Mouse (Mus musculus) intestine, embryonic 14.5 days (tissue): ENCODE measurements around the gene Vmn1r25. TPM values are rescaled to one million over a fixed set of nuclear protein-coding genes. Genes with fewer than 3 reads are reported as not detected.
"Not testable (repeated sequence)": the region's sequence is repeated elsewhere in the genome, so short reads cannot be mapped to it uniquely, and the experiment has no call there.

Experiments used
- ATAC-seq: fragments of 200-750 bp; cut with Nextera tagmentation; replicated peaks from 2 replicates; pipeline ENCODE4 v1.8.0; 2017; ENCODE audit warnings: low read depth, moderate number of reproducible peaks, moderate TSS enrichment, moderate library complexity; ENCODE audit not compliant: low FRiP score, low TSS enrichment
- DNase-seq: peaks from one replicate; pipeline ENCODE4 v3.0.0-alpha.2; 2018; ENCODE audit warnings: low spot score
- H3K27ac ChIP-seq: fragments of 300-500 bp; sonication (generic); 2 replicates; pipeline ENCODE4 v1.5.1; 2014; ENCODE audit warnings: low read depth, mild to moderate bottlenecking, control low read depth
- H3K27me3 ChIP-seq: fragments of 300-500 bp; sonication (generic); replicated peaks from 2 replicates; pipeline ENCODE4 v1.6.1; 2014; ENCODE audit warnings: low read length, control low read depth; ENCODE audit not compliant: control insufficient read depth, insufficient read depth
- H3K36me3 ChIP-seq: fragments of 300-500 bp; sonication (generic); 2 replicates; pipeline ENCODE4 v1.6.1; 2014; ENCODE audit warnings: low read length, control low read depth; ENCODE audit not compliant: control insufficient read depth, insufficient read depth
- H3K4me1 ChIP-seq: fragments of 300-500 bp; sonication (generic); replicated peaks from 2 replicates; pipeline ENCODE4 v1.6.1; 2014; ENCODE audit warnings: low read length, control low read depth, mixed read lengths; ENCODE audit not compliant: control insufficient read depth, insufficient read depth
- H3K4me2 ChIP-seq: fragments of 300-500 bp; sonication (generic); 2 replicates; pipeline ENCODE4 v1.6.1; 2014; ENCODE audit warnings: low read length
- H3K4me3 ChIP-seq: fragments of 300-500 bp; sonication (generic); 2 replicates; pipeline ENCODE4 v1.5.1; 2014; ENCODE audit warnings: low read depth, low read length, control low read depth, mixed read lengths
- H3K9ac ChIP-seq: fragments of 300-500 bp; sonication (generic); 2 replicates; pipeline ENCODE4 v1.6.1; 2014; ENCODE audit warnings: mild to moderate bottlenecking, low read length
- H3K9me3 ChIP-seq: fragments of 300-500 bp; sonication (generic); 2 replicates; pipeline ENCODE4 v1.6.1; 2016; ENCODE audit warnings: low read length, control low read depth; ENCODE audit not compliant: control insufficient read depth
- WGBS: fragments of 180-500 bp; shearing (Covaris S2); extraction: QIAGEN DNeasy Blood & Tissue Kit; methylation state at CpG from one replicate; pipeline ENCODE4 v1.1.7; 2014; 5-methylcytosine and 5-hydroxymethylcytosine counted together
- polyA plus RNA-seq: library from polyadenylated mRNA; unstranded; fragments of >200 nt; fragmentation: Nextera tagmentation; extraction: Ambion mirVana; gene quantifications from 2 replicates; pipeline ENCODE4 v1.2.1, GENCODE M21; 2014

The Vmn1r25 gene
- not detected in 2 replicates for polyA plus RNA-seq

DNA sequence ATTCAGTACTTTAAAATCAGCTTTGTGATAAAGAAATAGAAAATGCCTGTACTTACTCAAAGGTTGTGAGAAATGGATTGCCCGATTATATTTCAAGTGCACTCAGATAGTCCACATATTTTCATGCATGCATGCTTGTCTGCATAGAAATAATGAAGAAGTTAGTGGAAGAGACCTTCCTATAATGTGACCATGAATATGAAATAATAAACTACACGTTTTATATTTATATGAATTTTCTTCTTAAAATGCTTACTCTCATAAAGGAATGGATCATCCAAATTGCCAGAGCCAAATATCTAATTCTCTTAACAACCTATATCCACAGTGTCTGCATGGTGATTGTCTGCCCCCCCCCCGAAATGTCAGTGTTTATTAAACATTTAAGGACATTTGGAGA is at the start of gene Vmn1r25:
Gene Vmn1r25, minus strand, starts transcription at position 101 of the 400 bp plus-strand sequence.
- H3K9me3 ChIP-seq: no peaks in the 10 kb centered on the region
- no peak within 1 kb of the TSS for H3K9ac ChIP-seq
- 59% methylated on average over 3 of the region's 3 CpGs for WGBS
- no peak for ATAC-seq
- H3K4me3 ChIP-seq: no peak within 1 kb of the TSS
- no peak within 1 kb of the TSS for H3K4me2 ChIP-seq
- no peak within 1 kb of the TSS for H3K27ac ChIP-seq
- H3K27me3 ChIP-seq: no peaks in the 10 kb centered on the region
- no peaks in the 10 kb centered on the region for H3K4me1 ChIP-seq
- no peak for DNase-seq
- H3K36me3 ChIP-seq: no peaks in the 10 kb centered on the region

DNA sequence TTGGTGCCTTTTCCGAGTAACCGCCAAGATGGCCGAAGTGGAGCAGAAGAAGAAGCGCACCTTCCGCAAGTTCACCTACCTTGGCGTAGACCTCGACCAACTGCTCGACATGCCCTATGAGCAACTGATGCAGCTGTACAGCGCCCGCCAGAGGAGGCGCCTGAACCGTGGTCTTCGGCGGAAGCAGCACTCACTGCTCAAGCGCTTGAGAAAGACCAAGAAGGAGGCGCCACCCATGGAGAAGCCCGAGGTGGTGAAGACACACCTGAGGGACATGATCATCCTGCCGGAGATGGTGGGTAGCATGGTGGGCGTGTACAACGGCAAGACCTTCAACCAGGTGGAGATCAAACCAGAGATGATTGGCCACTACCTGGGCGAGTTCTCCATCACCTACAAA is 36.9 kb upstream of the Vmn1r25 start:
- H3K27ac ChIP-seq, H3K36me3 ChIP-seq, H3K9ac ChIP-seq, H3K4me1 ChIP-seq, DNase-seq, H3K4me2 ChIP-seq, H3K9me3 ChIP-seq, H3K4me3 ChIP-seq, H3K27me3 ChIP-seq, ATAC-seq: not testable (repeated sequence)
- WGBS: 92% methylated on average over 21 of the region's 21 CpGs

DNA sequence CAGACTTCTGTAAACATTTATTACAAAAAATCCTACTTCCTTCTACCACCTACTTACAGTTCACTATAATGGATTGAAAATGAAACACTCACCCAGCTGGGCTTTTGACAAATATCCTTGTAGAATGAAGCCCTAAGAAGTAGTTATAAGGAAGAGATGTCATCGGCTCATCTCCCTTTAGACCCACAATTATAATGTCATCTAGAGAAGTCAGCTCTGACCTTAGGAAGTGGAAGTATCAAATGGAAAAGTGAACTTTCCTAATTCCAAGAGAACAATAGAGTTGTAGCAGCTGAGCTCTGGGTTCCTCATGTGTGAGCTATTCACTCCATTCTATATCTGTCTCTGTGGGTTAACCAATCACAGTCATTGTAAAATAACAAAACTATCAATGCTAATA is 34.4 kb upstream of the Vmn1r25 start, which contains the start of gene Vmn1r26:
Gene Vmn1r26, minus strand, starts transcription at position 101 of the 400 bp plus-strand sequence.
- H3K36me3 ChIP-seq: no peaks in the 10 kb centered on the region
- whole genome bisulfite sequencing: 93% methylated on average over 1 of the region's 1 CpGs
- no peak within 1 kb of the TSS for H3K27ac ChIP-seq
- no peaks in the 10 kb centered on the region for H3K9me3 ChIP-seq
- no peaks in the 10 kb centered on the region for H3K4me1 ChIP-seq
- DNase-seq (no peak), ATAC-seq (no peak)
- no peak within 1 kb of the TSS for H3K4me3 ChIP-seq
- no peak within 1 kb of the TSS for H3K9ac ChIP-seq
- no peaks in the 10 kb centered on the region for H3K27me3 ChIP-seq
- no peak within 1 kb of the TSS for H3K4me2 ChIP-seq

DNA sequence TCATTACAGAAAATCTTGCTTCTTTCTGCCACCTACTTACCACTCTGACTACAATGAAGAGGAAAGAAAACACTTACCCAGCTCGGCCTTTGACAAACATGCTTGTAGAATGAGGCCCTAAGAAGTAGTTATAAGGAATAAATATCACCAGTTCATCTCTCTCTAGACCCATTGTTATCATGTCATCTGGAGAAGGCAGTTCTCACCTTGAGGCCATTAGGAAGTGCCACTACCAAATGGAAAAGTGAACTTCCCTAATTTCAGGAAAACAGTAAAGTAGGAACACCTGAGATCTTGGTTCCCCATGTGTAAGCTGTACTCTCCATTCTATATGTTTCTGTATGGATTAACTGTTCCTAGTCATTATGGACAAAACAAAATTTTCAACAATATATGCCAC is 19.2 kb downstream of the Vmn1r25 start, which contains the start of gene Vmn1r24:
Gene Vmn1r24, minus strand, starts transcription at position 101 of the 400 bp plus-strand sequence.
- ATAC-seq, H3K4me1 ChIP-seq, DNase-seq, H3K9me3 ChIP-seq, H3K4me2 ChIP-seq, H3K27ac ChIP-seq, H3K27me3 ChIP-seq, H3K9ac ChIP-seq, H3K4me3 ChIP-seq, H3K36me3 ChIP-seq: not testable (repeated sequence)
- WGBS: 74% methylated on average over 1 of the region's 1 CpGs

Other genes starting within 250 kb of the Vmn1r25 start
- gene Vopp1, start 155.7 kb downstream of the Vmn1r25 start, polyA plus RNA-seq: 17.9 and 21.5 TPM in 2 replicates
- gene Vmn1r21, start 130.5 kb downstream of the Vmn1r25 start, polyA plus RNA-seq: not detected in 2 replicates
- gene Vmn1r22, start 72.8 kb downstream of the Vmn1r25 start, polyA plus RNA-seq: not detected in 2 replicates
- not detected in 2 replicates for gene Vmn1r23, start 54.0 kb downstream of the Vmn1r25 start, polyA plus RNA-seq
- not detected in 2 replicates for gene Vmn1r24, start 19.3 kb downstream of the Vmn1r25 start, polyA plus RNA-seq
- not detected in 2 replicates for gene Vmn1r26, start 34.3 kb upstream of the Vmn1r25 start, polyA plus RNA-seq
- gene Vmn1r27, start 238.0 kb upstream of the Vmn1r25 start, polyA plus RNA-seq: not detected in 2 replicates